Mouse (Mus musculus): ENCODE data around the gene Kcnip3. TPM values are rescaled to one million over a fixed set of nuclear protein-coding genes. Genes with fewer than 3 reads are reported as not detected.
A peak's percentile ranks its signal among the peaks of the same experiment; 100 is the strongest.

Kcnip3 gene
- total RNA-seq, 2 experiments from 2014 or later, result 0.28 to 0.31 TPM

- TF ChIP-seq CTCF (IDR thresholded peaks at IDR 0.05), result no peak
- no peak for DNase-seq
- intact Hi-C loops (cut with DNase I), result loop anchor here (1.0 to 10.0 kb wide), 2 partner anchors 51 to 157 kb away; no protein-coding TSS in a partner anchor
- H3K4me3 ChIP-seq, result no peak overlapping the region
- H3K27ac ChIP-seq, result no peak overlapping the region
Observed at GRCm38 (mm10) chr2:127507967-127508660, 13.8 kb downstream of the Kcnip3 start.

DNA sequence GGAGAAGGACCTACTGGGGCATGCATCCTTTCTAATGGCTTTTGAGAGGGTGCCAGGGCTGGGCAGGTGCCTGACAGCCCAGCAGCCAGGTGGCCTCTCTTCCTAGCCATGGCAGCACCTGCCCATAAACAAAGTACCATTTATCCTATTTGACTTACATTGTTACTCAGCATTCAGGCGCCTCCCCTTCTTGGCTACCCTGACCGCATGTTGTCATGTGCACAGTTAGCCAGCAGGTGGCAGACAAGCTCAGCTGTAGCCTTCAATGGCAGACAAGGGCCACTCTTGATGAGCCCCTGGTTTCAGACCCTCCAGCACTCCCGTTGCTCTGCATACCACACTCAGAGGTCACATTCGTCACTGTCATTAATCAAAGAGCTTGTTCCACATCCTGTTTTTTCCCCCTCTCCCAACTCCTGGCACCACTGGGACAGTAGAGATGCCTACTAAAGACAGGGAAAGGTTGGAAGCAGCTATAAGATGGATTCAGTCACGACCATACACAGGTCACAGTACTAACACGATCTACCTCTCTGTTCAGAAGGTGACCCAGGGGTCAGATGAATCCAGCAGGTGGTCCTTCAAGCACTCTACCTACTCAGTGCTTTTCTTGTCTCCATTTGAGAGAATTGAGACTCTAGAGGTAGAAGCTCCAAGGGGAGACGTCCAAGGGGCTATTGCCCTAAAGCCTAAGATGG lies 14.7 kb downstream of the Kcnip3 start:
- peak; percentile 87 for TF ChIP-seq CTCF (IDR thresholded peaks at IDR 0.05)
- H3K4me3 ChIP-seq, result no peak overlapping the region
- no peak overlapping the region for H3K27ac ChIP-seq
- peak; percentile 73 for DNase-seq
- intact Hi-C loops (cut with DNase I), result loop anchor here (1.0 to 10.0 kb wide), 2 partner anchors 52 to 158 kb away; no protein-coding TSS in a partner anchor

DNA sequence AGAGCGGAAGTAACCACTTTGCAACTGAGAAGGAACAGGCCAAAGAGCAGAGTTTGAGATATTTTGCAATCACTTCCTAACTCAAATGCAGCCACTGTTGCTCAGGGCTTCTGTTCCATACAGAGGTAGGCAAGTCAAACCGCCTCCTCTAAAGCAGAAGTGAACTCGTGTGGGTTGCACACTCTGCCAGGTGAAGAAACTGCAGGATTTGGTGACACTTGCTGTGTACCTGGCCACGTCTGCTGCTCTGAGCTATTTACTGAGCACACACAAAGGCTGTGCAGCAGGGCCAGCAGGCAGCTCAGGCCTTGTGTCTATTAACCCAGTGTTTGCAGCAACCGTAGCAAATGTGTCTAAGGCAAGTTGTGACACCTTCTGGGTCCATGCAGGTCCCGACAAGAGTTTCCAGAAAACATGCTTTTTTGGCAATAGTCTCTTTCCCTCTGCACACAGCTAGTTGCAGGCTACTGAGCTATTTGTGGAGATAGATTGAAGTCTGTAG lies 15.7 kb downstream of the Kcnip3 start:
- Histone ChIP-seq H3K4me3 (no peak overlapping the region), H3K27ac (no peak overlapping the region)
- no peak for TF ChIP-seq CTCF (IDR thresholded peaks at IDR 0.05)
- intact Hi-C loops (cut with DNase I), result loop anchor here (10.0 kb wide), 1 partner anchor 159 kb away; no protein-coding TSS in a partner anchor
- DNase-seq, result peak; percentile 11

GRCm38 (mm10) chr2:127505196-127505595 lies 16.7 kb downstream of the Kcnip3 start:
- Histone ChIP-seq H3K4me3 (no peak overlapping the region), H3K27ac (no peak overlapping the region)
- intact Hi-C loops (cut with DNase I), result loop anchor here (10.0 kb wide), 1 partner anchor 160 kb away; no protein-coding TSS in a partner anchor
- no peak for TF ChIP-seq CTCF (IDR thresholded peaks at IDR 0.05)
- DNase-seq, result no peak

DNA sequence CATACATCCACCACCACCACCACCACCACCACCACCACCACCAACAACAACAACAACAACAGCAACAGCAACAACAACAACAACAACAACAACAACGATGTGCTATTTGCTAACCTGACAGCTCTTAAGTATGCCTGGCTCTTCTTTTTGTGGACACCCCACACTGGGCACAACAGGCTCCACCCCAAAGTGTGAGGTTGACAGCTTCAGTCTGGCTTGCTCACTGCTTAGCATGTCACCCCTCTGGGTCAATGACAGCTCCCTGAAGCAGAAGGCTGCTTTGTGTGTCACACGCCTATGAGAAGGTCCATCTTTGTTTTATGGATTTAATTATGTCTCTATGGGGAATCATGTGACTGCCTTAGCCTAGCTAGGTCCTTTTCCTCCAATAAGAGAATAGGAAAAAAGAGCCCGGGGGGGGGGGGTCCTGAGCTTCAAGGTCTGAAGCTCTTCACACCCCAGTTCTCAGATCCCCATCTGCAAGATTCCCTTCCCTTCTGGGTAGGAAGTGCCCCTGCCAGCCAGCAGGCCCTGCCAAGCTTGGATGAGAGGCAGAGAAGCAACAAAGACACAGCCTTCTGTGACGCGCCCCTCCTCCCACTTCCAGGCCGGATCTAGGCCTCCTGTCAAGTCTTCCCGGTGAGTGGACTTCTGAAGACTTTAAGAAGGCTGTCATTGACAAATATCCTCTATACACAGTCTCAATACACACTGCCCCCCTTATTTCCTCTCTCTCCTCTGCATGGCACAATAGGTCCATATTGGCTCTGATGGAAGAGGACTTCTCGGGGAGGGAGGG lies 17.9 kb downstream of the Kcnip3 start:
- no peak for DNase-seq
- H3K27ac ChIP-seq, result no peak overlapping the region
- no peak overlapping the region for H3K4me3 ChIP-seq
- intact Hi-C loops (cut with DNase I), result loop anchor here (10.0 kb wide), 1 partner anchor 161 kb away; no protein-coding TSS in a partner anchor
- no peak for TF ChIP-seq CTCF (IDR thresholded peaks at IDR 0.05)

DNA sequence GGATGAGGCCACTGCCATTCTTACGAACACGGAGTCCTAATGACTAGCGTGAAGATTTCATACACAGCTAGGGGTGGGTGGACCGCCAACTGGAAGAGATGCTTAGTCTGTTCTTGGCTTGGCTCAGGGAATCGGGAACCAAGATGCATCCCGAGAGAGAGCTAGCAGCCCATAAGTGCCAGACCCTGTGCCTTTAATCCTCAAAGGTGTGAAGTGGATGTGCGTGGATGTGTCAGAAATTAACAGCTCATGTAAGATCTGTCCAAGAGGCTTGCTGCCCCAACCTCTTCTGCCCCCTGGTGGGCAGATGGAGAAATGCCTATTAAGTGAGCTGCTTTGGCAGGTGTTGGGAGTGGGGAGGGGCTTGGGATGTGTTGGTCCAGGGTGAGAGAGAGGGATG lies 20.8 kb downstream of the Kcnip3 start:
- no peak overlapping the region for H3K27ac ChIP-seq
- intact Hi-C loops (cut with DNase I), result loop anchor here (1.0 to 10.0 kb wide), 2 partner anchors 39 to 164 kb away; no protein-coding TSS in a partner anchor
- DNase-seq, result peak; percentile 72
- no peak overlapping the region for H3K4me3 ChIP-seq
- peak; percentile 89 for TF ChIP-seq CTCF (IDR thresholded peaks at IDR 0.05)

GRCm38 (mm10) chr2:127498750-127499149 lies 23.1 kb downstream of the Kcnip3 start:
- Histone ChIP-seq H3K4me3 (no peak overlapping the region), H3K27ac (no peak overlapping the region)
- no peak for TF ChIP-seq CTCF (IDR thresholded peaks at IDR 0.05)
- DNase-seq, result no peak
- intact Hi-C loops (cut with DNase I), result no loop called here

GRCm38 (mm10) chr2:127496321-127496720 lies 25.6 kb downstream of the Kcnip3 start:
- TF ChIP-seq CTCF (IDR thresholded peaks at IDR 0.05), result no peak

GRCm38 (mm10) chr2:127484476-127485170 lies 37.3 kb downstream of the Kcnip3 start:
- no peak for TF ChIP-seq CTCF (IDR thresholded peaks at IDR 0.05)
- peak; percentile 59 for DNase-seq
- peak overlapping the region; percentile 46 for H3K4me3 ChIP-seq
- intact Hi-C loops (cut with DNase I), result no loop called here
- H3K27ac ChIP-seq, result no peak overlapping the region

More at GRCm38 (mm10) chr2:127496321-127496720, 25.6 kb downstream of the Kcnip3 start:
- intact Hi-C loops (cut with DNase I), result no loop called here
- no peak overlapping the region for H3K4me3 ChIP-seq
- no peak overlapping the region for H3K27ac ChIP-seq
- no peak for DNase-seq

- Histone ChIP-seq H3K27ac (peak overlapping the region; percentile 28), H3K4me3 (peak overlapping the region; percentile 81)
- DNase-seq, result peak; percentile 38
- TF ChIP-seq CTCF (IDR thresholded peaks at IDR 0.05), result no peak
- intact Hi-C loops (cut with DNase I), result no loop called here
Observed at GRCm38 (mm10) chr2:127483001-127483400, 38.9 kb downstream of the Kcnip3 start.

DNA sequence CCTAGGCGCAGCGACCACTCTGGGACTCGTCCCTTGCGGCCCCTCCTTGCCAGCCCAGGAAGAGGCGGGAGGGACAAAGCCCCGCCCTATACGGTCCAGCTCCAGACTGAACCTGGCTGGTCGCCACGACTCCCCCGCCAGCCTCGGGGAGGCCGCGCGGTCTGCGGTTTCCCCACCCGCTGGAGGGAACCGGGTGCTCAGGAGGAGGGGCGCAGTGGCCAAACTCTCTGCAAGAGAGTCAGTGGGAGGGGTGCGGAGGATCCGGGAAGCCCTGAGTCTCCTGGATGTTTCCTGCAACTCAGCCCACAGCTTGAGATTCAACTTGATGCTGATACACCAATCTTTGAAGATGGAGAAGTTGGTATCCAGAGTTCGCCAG lies 39.4 kb downstream of the Kcnip3 start:
- DNase-seq, result peak; percentile 85
- intact Hi-C loops (cut with DNase I), result no loop called here
- Histone ChIP-seq H3K4me3 (peak overlapping the region; percentile 81), H3K27ac (peak overlapping the region; percentile 28)
- TF ChIP-seq CTCF (IDR thresholded peaks at IDR 0.05), result no peak
